Mouse (Mus musculus): ENCODE data around the gene Hebp2. TPM values are rescaled to one million over a fixed set of nuclear protein-coding genes. Genes with fewer than 3 reads are reported as not detected.
A peak's percentile ranks its signal among the peaks of the same experiment; 100 is the strongest.

Gene Hebp2
- total RNA-seq, 2 experiments from 2014 or later = 3.8 to 4.6 TPM

- no peak for DNase-seq (ENCODE audit: low spot score in 2 of 2)
These were observed 34.4 kb downstream of the Hebp2 start for GRCm38 (mm10) chr10:18511496-18511895.

GRCm38 (mm10) chr10:18510663-18511062 is 35.2 kb downstream of the Hebp2 start:
- no peak for DNase-seq (ENCODE audit: low spot score in 2 of 2)

- peak in 1 of 2 experiments; percentile 37 for DNase-seq (ENCODE audit: low spot score in 2 of 2)
These were observed 37.3 kb downstream of the Hebp2 start for GRCm38 (mm10) chr10:18508586-18508985.

- no peak for DNase-seq (ENCODE audit: low spot score in 2 of 2)
These were observed 37.9 kb downstream of the Hebp2 start for GRCm38 (mm10) chr10:18507869-18508473.

- no peak for DNase-seq (ENCODE audit: low spot score in 2 of 2)
These were observed 39.4 kb downstream of the Hebp2 start for GRCm38 (mm10) chr10:18506501-18506946.

GRCm38 (mm10) chr10:18505690-18506089 is 40.2 kb downstream of the Hebp2 start:
- no peak for DNase-seq (ENCODE audit: low spot score in 2 of 2)

- no peak for DNase-seq (ENCODE audit: low spot score in 2 of 2)
These were observed 43.9 kb downstream of the Hebp2 start for GRCm38 (mm10) chr10:18501997-18502396.

- DNase-seq (ENCODE audit: low spot score in 2 of 2) = no peak
These were observed 48.8 kb downstream of the Hebp2 start for GRCm38 (mm10) chr10:18497066-18497465.

GRCm38 (mm10) chr10:18494249-18494648 is 51.6 kb downstream of the Hebp2 start:
- no peak for DNase-seq (ENCODE audit: low spot score in 2 of 2)

- DNase-seq (ENCODE audit: low spot score in 2 of 2) = no peak
These were observed 52.6 kb downstream of the Hebp2 start for GRCm38 (mm10) chr10:18493010-18493894.

- no peak for DNase-seq (ENCODE audit: low spot score in 2 of 2)
These were observed 53.9 kb downstream of the Hebp2 start for GRCm38 (mm10) chr10:18491952-18492351.

GRCm38 (mm10) chr10:18489936-18490335 is 55.9 kb downstream of the Hebp2 start:
- DNase-seq (ENCODE audit: low spot score in 2 of 2) = no peak

Other genes with a start within 250 kb of the Hebp2 start
- gene Nhsl1, start 227.1 kb downstream of the Hebp2 start, total RNA-seq (2021) = 10 to 100 TPM; 22.0 to 24.3 TPM
- gene Arfgef3, start 197.9 kb upstream of the Hebp2 start, total RNA-seq (2021) = 1 to 10 TPM; 2.4 to 2.9 TPM
- gene Gm4922, start 240.7 kb upstream of the Hebp2 start, total RNA-seq (2021) = not detected